Mouse (Mus musculus) hindbrain, embryonic 16.5 days (tissue): ENCODE measurements around the gene Snd1. TPM values are rescaled to one million over a fixed set of nuclear protein-coding genes. Genes with fewer than 3 reads are reported as not detected.

Experiments
- ATAC-seq: fragments of 200-750 bp; cut with Nextera tagmentation; 2 replicates; pipeline ENCODE4 v1.8.0; 2017; ENCODE audit warnings: moderate TSS enrichment, moderate library complexity
- H3K27ac ChIP-seq: fragments of 300-500 bp; sonication (generic); 2 replicates; pipeline ENCODE4 v1.5.1; 2014; ENCODE audit warnings: low read depth, mild to moderate bottlenecking, control low read depth, low read length, moderate library complexity
- H3K27me3 ChIP-seq: fragments of 300-500 bp; sonication (generic); replicated peaks from 2 replicates; pipeline ENCODE4 v1.6.1; 2014; ENCODE audit warnings: low read length; ENCODE audit not compliant: control insufficient read depth, insufficient read depth
- H3K36me3 ChIP-seq: fragments of 300-500 bp; sonication (generic); 2 replicates; pipeline ENCODE4 v1.6.1; 2014; ENCODE audit warnings: mild to moderate bottlenecking, low read length, moderate library complexity, mixed read lengths; ENCODE audit not compliant: control insufficient read depth, insufficient read depth
- H3K4me1 ChIP-seq: fragments of 300-500 bp; sonication (generic); 2 replicates; pipeline ENCODE4 v1.6.1; 2014; ENCODE audit warnings: low read depth, low read length; ENCODE audit not compliant: control insufficient read depth, insufficient read depth
- H3K4me2 ChIP-seq: fragments of 300-500 bp; sonication (generic); 2 replicates; pipeline ENCODE4 v1.6.1; 2014; ENCODE audit warnings: mild to moderate bottlenecking, low read length, control low read depth, moderate library complexity
- H3K4me3 ChIP-seq: fragments of 300-500 bp; sonication (generic); 2 replicates; pipeline ENCODE4 v1.5.1; 2014; ENCODE audit warnings: mild to moderate bottlenecking, low read length, control low read depth, moderate library complexity
- H3K9ac ChIP-seq: fragments of 300-500 bp; sonication (generic); 2 replicates; pipeline ENCODE4 v1.6.1; 2014; ENCODE audit warnings: low read depth, mild to moderate bottlenecking, control low read depth, low read length, moderate library complexity
- H3K9me3 ChIP-seq: fragments of 300-500 bp; sonication (generic); 2 replicates; pipeline ENCODE4 v1.6.1; 2014; ENCODE audit warnings: mild to moderate bottlenecking, low read length, moderate library complexity; ENCODE audit not compliant: control insufficient read depth
- WGBS: fragments of 180-500 bp; shearing (Covaris S2); extraction: QIAGEN DNeasy Blood & Tissue Kit; methylation state at CpG from one replicate; pipeline ENCODE4 v1.1.7; 2014; 5-methylcytosine and 5-hydroxymethylcytosine counted together
- polyA plus RNA-seq: library from polyadenylated mRNA; unstranded; fragments of >200 nt; fragmentation: Nextera tagmentation; extraction: Ambion mirVana; gene quantifications from 2 replicates; pipeline ENCODE4 v1.2.1, GENCODE M21; 2015

Snd1 gene
- polyA plus RNA-seq, 1 experiment from 2014 or later, result 69.7 TPM

DNA sequence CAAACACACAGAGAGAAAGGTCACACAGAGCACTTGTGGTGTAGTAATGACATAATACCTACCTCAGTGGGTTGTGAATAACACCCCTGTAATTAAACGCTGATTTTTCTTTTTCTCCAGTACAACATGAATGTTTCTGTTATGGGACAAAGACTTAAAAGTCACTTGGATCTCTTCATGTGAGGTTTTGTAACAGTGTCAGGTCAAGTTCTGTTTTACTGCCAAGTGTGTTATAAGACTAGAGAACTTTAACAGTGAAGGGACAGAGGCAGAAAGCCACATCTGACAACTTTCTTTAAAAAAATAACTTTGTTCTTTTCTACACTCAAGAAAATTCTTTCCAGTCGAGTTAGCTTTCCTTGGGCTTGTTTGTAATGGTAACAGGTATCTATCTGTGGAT is 97.0 kb downstream of the Snd1 start:
- Histone ChIP-seq H3K27me3 (no peaks in the 10 kb centered on the region), H3K4me2 (no peak overlapping the region), H3K9ac (no peak overlapping the region), H3K4me3 (no peak overlapping the region), H3K27ac (no peak overlapping the region), H3K4me1 (peaks cover 17% of the 10 kb centered on the region), H3K9me3 (no peaks in the 10 kb centered on the region), H3K36me3 (no peaks in the 10 kb centered on the region)
- no peak for ATAC-seq
- 82% methylated on average over 2 of the region's 2 CpGs for WGBS

- Histone ChIP-seq H3K4me1 (peaks cover 17% of the 10 kb centered on the region), H3K9ac (0 out of 2 replicates have a peak overlapping the region, but pooled peaks have one; percentile 7), H3K36me3 (no peaks in the 10 kb centered on the region), H3K4me2 (0 out of 2 replicates have a peak overlapping the region, but pooled peaks have one; percentile 11), H3K4me3 (no peak overlapping the region), H3K27me3 (no peaks in the 10 kb centered on the region), H3K9me3 (no peaks in the 10 kb centered on the region), H3K27ac (peak overlapping the region; percentile 10; the same call in 1 of the 2 replicates)
- 12% methylated on average over 11 of the region's 11 CpGs for WGBS
- peak; percentile 89 for ATAC-seq
Measured at GRCm38 (mm10) chr6:28572991-28573759, 98.2 kb downstream of the Snd1 start.

- Histone ChIP-seq H3K4me3 (no peak overlapping the region), H3K9me3 (no peaks in the 10 kb centered on the region), H3K36me3 (no peaks in the 10 kb centered on the region), H3K4me1 (peaks cover 17% of the 10 kb centered on the region), H3K4me2 (no peak overlapping the region), H3K27ac (peak overlapping the region; percentile 52), H3K27me3 (no peaks in the 10 kb centered on the region), H3K9ac (no peak overlapping the region; the same call in 1 of the 2 replicates)
- 37% methylated on average over 14 of the region's 14 CpGs for WGBS
- peak; percentile 32; the same call in 1 of the 2 replicates for ATAC-seq
Measured at GRCm38 (mm10) chr6:28576356-28577264, 101.7 kb downstream of the Snd1 start.

- no peak overlapping the region for H3K9ac ChIP-seq
- H3K4me1 ChIP-seq, result no peaks in the 10 kb centered on the region
- H3K36me3 ChIP-seq, result no peaks in the 10 kb centered on the region
- 97% methylated on average over 3 of the region's 3 CpGs for WGBS
- no peaks in the 10 kb centered on the region for H3K9me3 ChIP-seq
- no peak overlapping the region for H3K27ac ChIP-seq
- H3K4me3 ChIP-seq, result no peak overlapping the region
- no peak overlapping the region for H3K4me2 ChIP-seq
- no peaks in the 10 kb centered on the region for H3K27me3 ChIP-seq
- ATAC-seq, result no peak
Measured at GRCm38 (mm10) chr6:28582847-28583246, 107.9 kb downstream of the Snd1 start.

DNA sequence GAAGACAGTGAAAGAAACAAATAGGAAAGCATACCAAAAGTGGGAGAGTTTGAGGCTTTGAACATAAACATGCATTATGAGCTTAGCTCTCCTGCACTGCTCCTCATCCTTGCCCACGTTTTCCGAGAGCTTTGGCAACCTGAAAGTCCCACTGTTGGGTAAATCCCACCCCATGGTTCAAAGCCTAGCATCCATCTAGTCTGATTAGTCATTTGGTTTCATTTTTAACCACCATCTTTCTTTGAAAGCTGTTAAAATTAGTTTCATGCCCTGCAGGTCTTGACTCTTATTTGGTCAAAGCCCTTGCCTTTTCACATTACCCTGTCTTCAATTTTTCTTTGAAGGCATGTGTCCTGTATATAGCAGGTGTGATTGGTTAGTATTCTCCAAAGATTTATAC is 108.5 kb downstream of the Snd1 start:
- no peak overlapping the region for H3K9ac ChIP-seq
- no peaks in the 10 kb centered on the region for H3K27me3 ChIP-seq
- H3K36me3 ChIP-seq, result no peaks in the 10 kb centered on the region
- no peak for ATAC-seq
- H3K27ac ChIP-seq, result no peak overlapping the region
- no peak overlapping the region for H3K4me3 ChIP-seq
- no peaks in the 10 kb centered on the region for H3K4me1 ChIP-seq
- H3K9me3 ChIP-seq, result no peaks in the 10 kb centered on the region
- no peak overlapping the region for H3K4me2 ChIP-seq
- 91% methylated on average over 2 of the region's 2 CpGs for WGBS

DNA sequence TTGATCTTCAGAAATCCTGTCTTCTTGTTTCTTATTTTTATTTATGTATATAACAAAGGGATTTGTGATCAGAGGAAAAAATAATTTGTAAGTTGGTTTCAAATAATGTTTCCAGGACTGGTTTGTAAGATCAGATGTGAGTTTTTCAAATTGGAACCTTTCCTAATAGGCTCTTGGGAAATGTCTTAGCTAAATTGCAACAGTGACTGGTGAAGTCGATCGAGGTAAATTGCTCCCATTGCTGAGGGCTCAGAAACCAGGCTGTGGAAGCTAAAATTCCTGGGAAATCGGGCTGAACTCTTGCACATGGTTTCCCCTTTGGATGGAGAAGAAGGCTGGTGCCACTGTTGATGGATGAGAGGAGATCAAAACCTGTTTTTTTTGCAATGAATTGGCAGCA is 111.9 kb downstream of the Snd1 start:
- ATAC-seq, result no peak
- Histone ChIP-seq H3K9ac (no peak overlapping the region), H3K9me3 (no peaks in the 10 kb centered on the region), H3K4me3 (no peak overlapping the region), H3K4me1 (no peaks in the 10 kb centered on the region), H3K36me3 (no peaks in the 10 kb centered on the region), H3K27me3 (no peaks in the 10 kb centered on the region), H3K27ac (no peak overlapping the region), H3K4me2 (no peak overlapping the region)
- 82% methylated on average over 3 of the region's 3 CpGs for WGBS

- Histone ChIP-seq H3K4me1 (no peaks in the 10 kb centered on the region), H3K9ac (no peak overlapping the region), H3K27me3 (no peaks in the 10 kb centered on the region), H3K9me3 (no peaks in the 10 kb centered on the region), H3K4me3 (no peak overlapping the region), H3K36me3 (no peaks in the 10 kb centered on the region), H3K27ac (no peak overlapping the region), H3K4me2 (no peak overlapping the region)
- ATAC-seq, result 0 out of 2 replicates have a peak, but pooled peaks have one; percentile 44
- WGBS, result 79% methylated on average over 5 of the region's 5 CpGs
Measured at GRCm38 (mm10) chr6:28588494-28589171, 113.7 kb downstream of the Snd1 start.

- no peaks in the 10 kb centered on the region for H3K9me3 ChIP-seq
- H3K4me2 ChIP-seq, result no peak overlapping the region
- H3K36me3 ChIP-seq, result no peaks in the 10 kb centered on the region
- H3K27ac ChIP-seq, result no peak overlapping the region
- no peak overlapping the region for H3K4me3 ChIP-seq
- ATAC-seq, result no peak
- no peaks in the 10 kb centered on the region for H3K27me3 ChIP-seq
- H3K4me1 ChIP-seq, result no peaks in the 10 kb centered on the region
- WGBS, result 89% methylated on average over 3 of the region's 3 CpGs
- no peak overlapping the region for H3K9ac ChIP-seq
Measured at GRCm38 (mm10) chr6:28592323-28592893, 117.5 kb downstream of the Snd1 start.
